Mouse (Mus musculus) heart, embryonic 12.5 days (tissue): ENCODE measurements around the gene Cdk5rap2. TPM values are rescaled to one million over a fixed set of nuclear protein-coding genes. Genes with fewer than 3 reads are reported as not detected.

Experiments used
- ATAC-seq: fragments of 200-750 bp; cut with Nextera tagmentation; 2 replicates; pipeline ENCODE4 v1.8.0; 2017; ENCODE audit warnings: moderate TSS enrichment, moderate library complexity; ENCODE audit not compliant: insufficient number of reproducible peaks, low FRiP score
- H3K27ac ChIP-seq: fragments of 300-500 bp; sonication (generic); 2 replicates; pipeline ENCODE4 v1.5.1; 2016; ENCODE audit warnings: mild to moderate bottlenecking, moderate library complexity; ENCODE audit not compliant: poor library complexity, severe bottlenecking
- H3K27me3 ChIP-seq: fragments of 300-500 bp; sonication (generic); replicated peaks from 2 replicates; pipeline ENCODE4 v1.6.1; 2016; ENCODE audit warnings: mild to moderate bottlenecking, moderate library complexity
- H3K36me3 ChIP-seq: fragments of 300-500 bp; sonication (generic); 2 replicates; pipeline ENCODE4 v1.6.1; 2016; ENCODE audit warnings: mild to moderate bottlenecking, moderate library complexity
- H3K4me1 ChIP-seq: fragments of 300-500 bp; sonication (generic); replicated peaks from 2 replicates; pipeline ENCODE4 v1.6.1; 2016; ENCODE audit warnings: mild to moderate bottlenecking
- H3K4me2 ChIP-seq: fragments of 300-500 bp; sonication (generic); 2 replicates; pipeline ENCODE4 v1.6.1; 2016; ENCODE audit warnings: mild to moderate bottlenecking, moderate library complexity
- H3K4me3 ChIP-seq: fragments of 300-500 bp; sonication (generic); 2 replicates; pipeline ENCODE4 v1.5.1; 2016; ENCODE audit warnings: mild to moderate bottlenecking
- H3K9ac ChIP-seq: fragments of 300-500 bp; sonication (generic); 2 replicates; pipeline ENCODE4 v1.6.1; 2016; ENCODE audit warnings: mild to moderate bottlenecking, moderate library complexity
- H3K9me3 ChIP-seq: fragments of 300-500 bp; sonication (generic); replicated peaks from 2 replicates; pipeline ENCODE4 v1.6.1; 2016; ENCODE audit warnings: mild to moderate bottlenecking, moderate library complexity
- WGBS: fragments of 180-500 bp; shearing (Covaris S2); methylation state at CpG from one replicate; pipeline ENCODE4 v1.1.7; 2016; 5-methylcytosine and 5-hydroxymethylcytosine counted together
- polyA plus RNA-seq: library from polyadenylated mRNA; unstranded; fragments of >200 nt; fragmentation: Nextera tagmentation; extraction: Ambion mirVana; gene quantifications from 2 replicates; pipeline ENCODE4 v1.2.1, GENCODE M21; 2016

Gene Cdk5rap2
- polyA plus RNA-seq: 16.3 and 16.8 TPM in 2 replicates

DNA sequence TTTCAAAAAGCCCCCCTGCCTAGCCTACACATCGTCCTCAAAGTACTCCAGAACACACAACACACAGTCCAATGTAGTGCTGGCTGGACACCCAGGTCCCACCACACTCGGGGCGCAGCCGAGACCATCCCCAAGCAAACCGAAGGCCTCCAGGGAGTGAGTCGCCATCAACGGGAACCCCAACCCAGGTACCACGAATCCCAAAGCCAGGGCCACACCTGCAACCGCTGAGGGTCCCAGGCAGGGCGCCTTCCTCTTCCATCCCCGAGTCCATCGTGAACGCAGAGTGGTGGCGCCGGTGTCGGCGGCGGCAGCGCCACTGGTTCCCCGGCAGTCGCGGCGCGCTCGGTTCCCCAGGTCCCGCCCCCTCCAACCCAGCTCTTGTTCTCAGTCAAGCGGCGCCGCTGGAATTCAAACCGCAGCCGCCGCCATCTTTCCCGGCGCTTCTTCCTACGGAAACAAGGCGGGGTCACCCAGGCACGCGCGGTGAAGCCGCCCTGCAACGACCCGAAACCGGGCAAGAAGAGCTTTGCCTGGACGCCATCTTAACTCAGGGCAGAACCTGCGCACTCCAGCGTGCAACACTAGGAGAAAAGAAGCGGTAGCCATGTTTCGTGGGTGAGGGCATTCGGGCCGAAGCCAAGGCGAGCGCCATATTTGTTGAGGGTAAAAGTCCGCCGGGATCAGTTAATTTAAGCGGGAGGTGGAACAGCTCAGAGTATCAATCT, at the start of gene Cdk5rap2:
Cdk5rap2 (minus strand) TSS at position 450 of the 728 bp plus-strand sequence.
- under 1% methylated on average over 55 of the region's 55 CpGs for whole genome bisulfite sequencing

GRCm38 (mm10) chr4:70452161-70452560, 41.9 kb upstream of the Cdk5rap2 start:
- Histone ChIP-seq H3K9ac (no peak overlapping the region), H3K27ac (no peak overlapping the region), H3K4me1 (no peaks in the 10 kb centered on the region), H3K9me3 (no peaks in the 10 kb centered on the region), H3K4me2 (no peak overlapping the region), H3K36me3 (no peaks in the 10 kb centered on the region), H3K4me3 (no peak overlapping the region), H3K27me3 (no peaks in the 10 kb centered on the region)
- no peak for ATAC-seq
- 83% methylated on average over 3 of the region's 3 CpGs for WGBS

More for the DNA sequence above, at the start of gene Cdk5rap2:
- Histone ChIP-seq H3K9ac (peak within 1 kb of the TSS; percentile 87), H3K27ac (peak within 1 kb of the TSS; percentile 37; the same call in 1 of the 2 replicates), H3K4me1 (peaks cover 7% of the 10 kb centered on the region), H3K36me3 (peaks cover under 1% of the 10 kb centered on the region; the same call in 1 of the 2 replicates), H3K27me3 (no peaks in the 10 kb centered on the region), H3K4me2 (peak within 1 kb of the TSS; percentile 71), H3K9me3 (no peaks in the 10 kb centered on the region), H3K4me3 (peak within 1 kb of the TSS; percentile 73)
- ATAC-seq: peak; percentile 98

GRCm38 (mm10) chr4:70451750-70452149, 41.5 kb upstream of the Cdk5rap2 start:
- WGBS: 0% methylated on average over 2 of the region's 2 CpGs
- Histone ChIP-seq H3K9ac (no peak overlapping the region), H3K9me3 (no peaks in the 10 kb centered on the region), H3K4me2 (no peak overlapping the region), H3K4me3 (no peak overlapping the region), H3K27ac (no peak overlapping the region), H3K36me3 (no peaks in the 10 kb centered on the region), H3K27me3 (no peaks in the 10 kb centered on the region), H3K4me1 (no peaks in the 10 kb centered on the region)
- no peak for ATAC-seq

GRCm38 (mm10) chr4:70449668-70450067, 39.4 kb upstream of the Cdk5rap2 start:
- H3K4me1 ChIP-seq: no peaks in the 10 kb centered on the region

GRCm38 (mm10) chr4:70446774-70447173, 36.5 kb upstream of the Cdk5rap2 start:
- no peak for ATAC-seq

More at GRCm38 (mm10) chr4:70449668-70450067, 39.4 kb upstream of the Cdk5rap2 start:
- Histone ChIP-seq H3K9ac (no peak overlapping the region), H3K9me3 (no peaks in the 10 kb centered on the region), H3K36me3 (no peaks in the 10 kb centered on the region), H3K4me3 (no peak overlapping the region), H3K27ac (no peak overlapping the region), H3K4me2 (no peak overlapping the region), H3K27me3 (no peaks in the 10 kb centered on the region)
- no peak for ATAC-seq
- 79% methylated on average over 1 of the region's 1 CpGs for WGBS

DNA sequence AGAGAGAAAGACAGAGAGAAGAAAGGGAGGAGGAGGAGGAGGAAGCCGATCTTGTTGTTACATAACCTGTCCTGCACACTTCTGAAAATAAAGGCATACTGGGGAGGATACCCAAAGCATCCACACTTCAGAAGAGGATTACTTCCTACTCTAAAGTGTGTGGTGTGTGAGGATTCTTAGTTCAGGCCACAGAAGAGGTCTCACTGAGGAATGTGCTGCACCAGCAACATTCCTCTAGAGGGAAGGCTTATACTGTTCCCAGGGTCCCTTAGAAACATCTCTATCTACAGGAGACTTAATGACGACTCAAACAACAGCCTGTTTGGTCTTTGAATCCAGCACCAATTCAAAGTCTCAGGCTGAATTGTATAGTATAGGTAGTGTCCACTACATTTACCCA, 10.0 kb upstream of the Cdk5rap2 start:
- Histone ChIP-seq H3K27me3 (no peaks in the 10 kb centered on the region), H3K36me3 (no peaks in the 10 kb centered on the region), H3K4me1 (no peaks in the 10 kb centered on the region), H3K27ac (no peak overlapping the region), H3K4me3 (no peak overlapping the region), H3K9me3 (no peaks in the 10 kb centered on the region), H3K9ac (no peak overlapping the region), H3K4me2 (no peak overlapping the region)
- ATAC-seq: no peak
- 66% methylated on average over 2 of the region's 2 CpGs for WGBS

More at GRCm38 (mm10) chr4:70446774-70447173, 36.5 kb upstream of the Cdk5rap2 start:
- Histone ChIP-seq H3K36me3 (no peaks in the 10 kb centered on the region), H3K4me1 (no peaks in the 10 kb centered on the region), H3K9me3 (no peaks in the 10 kb centered on the region), H3K27ac (no peak overlapping the region), H3K4me2 (no peak overlapping the region), H3K27me3 (no peaks in the 10 kb centered on the region), H3K9ac (no peak overlapping the region), H3K4me3 (no peak overlapping the region)
- WGBS: 91% methylated on average over 3 of the region's 3 CpGs

DNA sequence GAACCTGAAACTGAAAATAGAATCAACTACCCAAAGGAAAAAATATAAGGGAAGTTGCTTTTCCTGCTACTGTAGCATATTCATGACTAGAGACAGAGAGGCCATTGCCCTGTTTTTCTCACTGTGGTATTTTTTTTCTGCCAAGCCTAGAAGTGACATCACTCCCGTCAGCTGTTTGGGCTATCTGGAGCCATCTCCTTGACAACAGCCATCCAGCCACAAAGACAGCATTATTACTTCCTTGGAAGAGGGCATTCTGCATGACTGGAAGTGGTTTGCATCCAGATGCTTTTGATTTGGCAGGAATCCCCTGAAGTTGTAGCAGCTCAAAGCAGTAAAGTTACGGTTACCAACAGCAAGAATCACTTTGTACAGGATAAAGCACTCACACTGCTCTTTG, 1.9 kb upstream of the Cdk5rap2 start:
- no peak overlapping the region for H3K9ac ChIP-seq
- no peaks in the 10 kb centered on the region for H3K27me3 ChIP-seq
- no peak overlapping the region for H3K4me2 ChIP-seq
- no peak overlapping the region for H3K4me3 ChIP-seq
- WGBS: 64% methylated on average over 2 of the region's 2 CpGs
- no peak overlapping the region for H3K27ac ChIP-seq
- H3K9me3 ChIP-seq: no peaks in the 10 kb centered on the region
- no peaks in the 10 kb centered on the region for H3K36me3 ChIP-seq
- ATAC-seq: no peak
- peaks cover 7% of the 10 kb centered on the region for H3K4me1 ChIP-seq

- ATAC-seq: no peak
- peak overlapping the region; percentile 73 for H3K4me3 ChIP-seq
- H3K27ac ChIP-seq: no peak overlapping the region
- 28% methylated on average over 9 of the region's 9 CpGs for WGBS
- peaks cover 7% of the 10 kb centered on the region for H3K4me1 ChIP-seq
- peaks cover 5% of the 10 kb centered on the region; the same call in 1 of the 2 replicates for H3K36me3 ChIP-seq
- peak overlapping the region; percentile 87 for H3K9ac ChIP-seq
- no peaks in the 10 kb centered on the region for H3K27me3 ChIP-seq
- peak overlapping the region; percentile 71 for H3K4me2 ChIP-seq
- H3K9me3 ChIP-seq: no peaks in the 10 kb centered on the region
These were observed 787 bp downstream of the Cdk5rap2 start for GRCm38 (mm10) chr4:70409456-70409855.

DNA sequence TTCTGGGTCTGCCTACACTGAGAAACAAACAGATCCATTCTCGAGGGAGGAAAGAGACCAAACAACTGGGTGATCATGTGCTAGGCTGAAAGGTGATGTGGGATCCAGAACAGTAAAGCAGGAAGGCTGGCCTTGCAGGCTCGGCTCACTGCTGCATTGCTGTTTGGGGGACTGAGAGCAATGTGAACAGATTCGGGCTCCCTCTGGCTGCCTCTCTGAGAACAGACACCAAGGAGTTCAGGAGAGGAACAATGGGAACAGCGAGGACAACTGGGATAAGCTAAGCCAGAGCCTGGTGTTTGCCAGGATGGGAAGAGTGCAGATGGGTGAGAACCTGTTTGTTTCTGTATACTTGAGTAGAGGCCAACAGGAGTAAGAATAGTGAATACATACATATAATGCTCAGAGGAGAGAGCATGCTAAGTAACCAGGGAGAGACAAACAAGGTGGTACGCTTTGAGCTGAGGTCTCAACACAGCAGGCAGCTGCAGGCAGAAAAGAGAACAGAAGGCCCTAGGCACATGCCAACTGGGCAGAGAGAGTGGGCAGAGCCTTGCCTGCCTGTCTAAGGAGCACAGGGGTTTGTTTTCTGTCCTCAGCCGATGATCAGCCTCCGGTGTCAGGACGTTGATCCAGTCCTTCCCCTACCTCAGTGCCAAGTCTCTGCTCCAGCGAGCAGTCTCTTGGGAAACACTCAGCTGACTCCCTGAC, 8.0 kb downstream of the Cdk5rap2 start:
- WGBS: 74% methylated on average over 9 of the region's 9 CpGs
- H3K4me2 ChIP-seq: no peak overlapping the region
- no peaks in the 10 kb centered on the region for H3K27me3 ChIP-seq
- ATAC-seq: no peak
- peaks cover 48% of the 10 kb centered on the region for H3K36me3 ChIP-seq
- H3K9ac ChIP-seq: no peak overlapping the region
- H3K4me1 ChIP-seq: no peaks in the 10 kb centered on the region
- no peak overlapping the region for H3K4me3 ChIP-seq
- H3K27ac ChIP-seq: no peak overlapping the region
- H3K9me3 ChIP-seq: no peaks in the 10 kb centered on the region

- Histone ChIP-seq H3K27me3 (no peaks in the 10 kb centered on the region), H3K4me1 (no peaks in the 10 kb centered on the region), H3K9me3 (no peaks in the 10 kb centered on the region), H3K4me3 (no peak overlapping the region), H3K9ac (no peak overlapping the region), H3K36me3 (peaks cover 42% of the 10 kb centered on the region), H3K27ac (no peak overlapping the region), H3K4me2 (no peak overlapping the region)
- ATAC-seq: no peak
- WGBS: 82% methylated on average over 5 of the region's 5 CpGs
These were observed 10.8 kb downstream of the Cdk5rap2 start for GRCm38 (mm10) chr4:70399476-70399875.

DNA sequence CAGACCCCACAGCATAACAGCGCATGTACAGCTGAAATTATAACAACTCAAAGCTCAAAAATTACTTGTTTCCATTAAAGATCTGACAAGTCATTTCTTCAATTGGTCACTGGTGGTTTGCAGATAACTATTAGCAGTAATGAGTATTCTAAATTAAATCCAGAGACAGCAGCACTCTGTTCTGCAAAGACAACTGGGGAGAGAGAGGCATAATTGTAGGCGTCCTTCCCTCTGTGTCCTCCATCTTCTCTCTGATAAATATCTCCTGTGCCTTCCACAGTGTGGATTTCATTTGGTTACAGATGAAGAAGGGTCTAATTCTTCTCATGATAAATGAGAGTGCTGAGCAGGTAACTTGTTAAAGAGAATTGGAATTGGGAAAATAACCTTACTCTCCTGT, 11.2 kb downstream of the Cdk5rap2 start:
- Histone ChIP-seq H3K9me3 (no peaks in the 10 kb centered on the region), H3K36me3 (peaks cover 42% of the 10 kb centered on the region), H3K4me2 (no peak overlapping the region), H3K27ac (no peak overlapping the region), H3K9ac (no peak overlapping the region), H3K27me3 (no peaks in the 10 kb centered on the region), H3K4me1 (no peaks in the 10 kb centered on the region), H3K4me3 (no peak overlapping the region)
- 92% methylated on average over 2 of the region's 2 CpGs for WGBS
- ATAC-seq: no peak
